Mouse (Mus musculus) heart, postnatal 10 days (tissue): Measurements from ENCODE around the gene Dst. TPM values are rescaled to one million over a fixed set of nuclear protein-coding genes. Genes with fewer than 3 reads are reported as not detected.

Source experiments
- DNase-seq, 2 experiments: peaks; one replicate each; pipeline ENCODE4 v3.0.0; 2021
- intact Hi-C: fragments of 180-260 bp; cut with DNase I; formaldehyde crosslinking; loops from one replicate; pipeline ENCODE4 v1.15.1; 2025
- total RNA-seq, 2 experiments: library from RNA; stranded (reverse); gene quantifications; 2 replicates each; pipeline ENCODE4 v1.2.3; 2021

Gene Dst
- total RNA-seq, 2 experiments from 2014 or later, result 281 to 295 TPM

- no peak for DNase-seq
- intact Hi-C loops, result no loop called here
Measured at GRCm38 (mm10) chr1:33925283-33925682, 17.3 kb downstream of the Dst start.

GRCm38 (mm10) chr1:33927466-33927865, 19.4 kb downstream of the Dst start:
- DNase-seq, result no peak
- intact Hi-C loops, result no loop called here

- no peak for DNase-seq
- intact Hi-C loops, result no loop called here
Measured at GRCm38 (mm10) chr1:33931791-33932190, 23.8 kb downstream of the Dst start.

- intact Hi-C loops, result no loop called here
- DNase-seq, result no peak
Measured at GRCm38 (mm10) chr1:33932196-33932595, 24.2 kb downstream of the Dst start.

GRCm38 (mm10) chr1:33932845-33933499, 24.9 kb downstream of the Dst start:
- no peak for DNase-seq
- intact Hi-C loops, result no loop called here

- intact Hi-C loops, result no loop called here
- DNase-seq, result no peak
Measured at GRCm38 (mm10) chr1:33935946-33936345, 27.9 kb downstream of the Dst start.

- intact Hi-C loops, result no loop called here
- DNase-seq, result no peak
Measured at GRCm38 (mm10) chr1:33939828-33940227, 31.8 kb downstream of the Dst start.

- intact Hi-C loops, result no loop called here
- DNase-seq, result no peak
Measured at GRCm38 (mm10) chr1:33940364-33940928, 32.4 kb downstream of the Dst start.

- intact Hi-C loops, result no loop called here
Measured at GRCm38 (mm10) chr1:33942638-33943037, 34.6 kb downstream of the Dst start.

GRCm38 (mm10) chr1:33943943-33944342, 35.9 kb downstream of the Dst start:
- DNase-seq, result no peak
- intact Hi-C loops, result no loop called here

More at GRCm38 (mm10) chr1:33942638-33943037, 34.6 kb downstream of the Dst start:
- DNase-seq, result no peak

GRCm38 (mm10) chr1:33944977-33945750, 37.1 kb downstream of the Dst start:
- intact Hi-C loops, result loop anchor here (5.0 kb wide), 1 partner anchor 38 kb away; the partner anchor contains the start of genes Bend6 and Dst
- peak; percentile 80 to 83 for DNase-seq

GRCm38 (mm10) chr1:33945756-33946155, 37.7 kb downstream of the Dst start:
- intact Hi-C loops, result loop anchor here (5.0 kb wide), 1 partner anchor 38 kb away; the partner anchor contains the start of genes Bend6 and Dst
- DNase-seq, result no peak

- DNase-seq, result peak; percentile 66 to 70
- intact Hi-C loops, result loop anchor here (5.0 kb wide), 1 partner anchor 39 kb away; the partner anchor contains the start of genes Bend6 and Dst
Measured at GRCm38 (mm10) chr1:33946601-33947395, 38.8 kb downstream of the Dst start.

- DNase-seq, result peak; percentile 27 to 47
Measured at GRCm38 (mm10) chr1:33947838-33948237, 39.8 kb downstream of the Dst start.

GRCm38 (mm10) chr1:33948511-33948910, 40.5 kb downstream of the Dst start:
- no peak for DNase-seq
- intact Hi-C loops, result loop anchor here (5.0 kb wide), 1 partner anchor 41 kb away; the partner anchor contains the start of genes Bend6 and Dst

More at GRCm38 (mm10) chr1:33947838-33948237, 39.8 kb downstream of the Dst start:
- intact Hi-C loops, result loop anchor here (5.0 kb wide), 1 partner anchor 41 kb away; the partner anchor contains the start of genes Bend6 and Dst

- intact Hi-C loops, result no loop called here
Measured at GRCm38 (mm10) chr1:33955626-33956025, 47.6 kb downstream of the Dst start.

GRCm38 (mm10) chr1:33960439-33960838, 52.4 kb downstream of the Dst start:
- no peak for DNase-seq
- intact Hi-C loops, result loop anchor here (10.0 kb wide), 1 partner anchor 206 kb away; the partner anchor contains the start of gene Bag2

More at GRCm38 (mm10) chr1:33955626-33956025, 47.6 kb downstream of the Dst start:
- no peak for DNase-seq

GRCm38 (mm10) chr1:33964643-33965042, 56.6 kb downstream of the Dst start:
- intact Hi-C loops, result loop anchor here (1.0 to 10.0 kb wide), 4 partner anchors 57 to 292 kb away; partner anchors contain the start of genes Bag2 and Bend6
- DNase-seq, result peak; percentile 74 to 82

- intact Hi-C loops, result loop anchor here (5.0 to 10.0 kb wide), 2 partner anchors 211 to 294 kb away; partner anchors contain the start of gene Bag2
- no peak for DNase-seq
Measured at GRCm38 (mm10) chr1:33965824-33966223, 57.8 kb downstream of the Dst start.

- intact Hi-C loops, result loop anchor here (5.0 to 10.0 kb wide), 2 partner anchors 212 to 294 kb away; partner anchors contain the start of gene Bag2
- DNase-seq, result peak; percentile 39 to 67
Measured at GRCm38 (mm10) chr1:33966328-33966727, 58.3 kb downstream of the Dst start.
